Mouse (Mus musculus) skeletal muscle tissue, adult 2 months (tissue): ENCODE results near the gene Uqcrc1.

Experiments
- DNase-seq: peaks from one replicate; pipeline ENCODE4 v3.0.0-alpha.2; 2012; ENCODE audit warnings: low read depth, low spot score

Uqcrc1 gene

GRCm38 (mm10) chr9:108983209-108983608, 46.8 kb downstream of the Uqcrc1 start:
- DNase-seq = no peak

- DNase-seq = no peak
Measured at GRCm38 (mm10) chr9:108985710-108986109, 49.3 kb downstream of the Uqcrc1 start, which contains the start of gene Ucn2. Gene Ucn2 (plus strand): TSS chr9:108986010.

GRCm38 (mm10) chr9:108987704-108988350, 51.4 kb downstream of the Uqcrc1 start:
- peak; percentile 54 for DNase-seq

GRCm38 (mm10) chr9:108989802-108990461, 53.5 kb downstream of the Uqcrc1 start:
- DNase-seq = peak; percentile 60

GRCm38 (mm10) chr9:108990462-108990820, 54.0 kb downstream of the Uqcrc1 start:
- no peak for DNase-seq

GRCm38 (mm10) chr9:108991428-108992084, 55.1 kb downstream of the Uqcrc1 start, which contains the start of gene Pfkfb4:
Gene Pfkfb4 (plus strand): TSS chr9:108991778.
- DNase-seq = peak; percentile 99

- DNase-seq = no peak
Measured at GRCm38 (mm10) chr9:108992085-108992469, 55.6 kb downstream of the Uqcrc1 start.

GRCm38 (mm10) chr9:108992620-108993361, 56.4 kb downstream of the Uqcrc1 start:
- no peak for DNase-seq

GRCm38 (mm10) chr9:108996411-108996810, 60.0 kb downstream of the Uqcrc1 start:
- DNase-seq = no peak

GRCm38 (mm10) chr9:108998287-108999166, 62.1 kb downstream of the Uqcrc1 start:
- no peak for DNase-seq

GRCm38 (mm10) chr9:108999167-108999526, 62.7 kb downstream of the Uqcrc1 start:
- DNase-seq = no peak
